Comparison of ENCODE assay signal across 8 mouse cellular contexts in the genomic region with DNA sequence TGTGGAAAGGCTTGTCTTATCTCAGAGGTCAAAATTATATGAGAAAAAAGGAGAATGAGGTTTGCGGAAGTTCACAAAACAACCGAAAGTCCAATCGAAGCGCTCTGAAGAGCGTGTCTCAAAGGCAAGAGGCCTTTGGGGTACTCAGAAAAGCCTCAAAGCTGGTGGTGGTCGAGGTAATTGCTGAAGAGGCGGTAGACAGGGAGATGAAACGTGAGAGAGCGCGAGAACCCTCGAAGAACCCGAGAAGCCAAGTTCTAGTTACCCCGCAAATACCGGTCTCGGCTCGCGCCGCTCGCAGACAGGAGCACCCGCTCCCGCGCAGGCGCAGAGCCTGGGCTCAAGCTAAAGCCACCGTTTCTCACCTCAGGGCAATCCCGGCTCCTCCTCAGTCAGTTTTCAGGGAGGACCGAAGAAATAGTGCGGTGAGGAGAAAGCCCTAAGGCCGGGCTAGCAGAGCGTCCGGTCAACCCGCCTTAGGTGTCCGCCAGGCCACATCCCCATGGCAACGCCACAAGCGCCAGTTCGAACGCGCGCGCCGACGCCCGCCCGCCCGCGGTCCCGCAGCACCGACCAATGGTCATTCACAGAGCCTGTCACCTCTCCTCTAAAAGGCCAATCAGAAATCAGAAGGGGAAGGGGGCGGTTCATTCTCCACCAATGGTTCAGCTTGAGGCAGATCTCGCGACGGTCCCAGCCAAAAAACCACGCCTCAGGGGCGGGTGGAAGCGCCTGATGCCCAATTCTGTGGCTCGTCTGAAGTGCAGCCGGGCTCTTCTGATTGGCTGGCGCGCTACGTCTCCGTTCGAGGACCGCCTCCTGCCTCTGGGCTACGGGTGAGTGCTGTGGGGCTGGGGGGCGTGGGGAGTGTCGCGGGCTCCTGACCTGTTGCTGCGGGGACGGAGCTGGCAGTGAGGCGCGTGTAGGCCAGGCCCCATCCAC. TPM values are rescaled to one million over a fixed set of nuclear protein-coding genes. Genes with fewer than 3 reads are reported as not detected.
DNase-seq lines count a peak whose midpoint lies in the region; ATAC-seq and TF ChIP-seq lines count a peak whose summit lies in the region.

A gene (minus strand): TSS at position 543 of the 942 bp plus-strand sequence.
A gene (plus strand): TSS at position 807 of the 942 bp plus-strand sequence.

- H3K4me2 ChIP-seq in embryonic facial prominence, embryonic 15.5 days (replicated peaks): peak within 1 kb of the TSS; percentile 49
- peak within 1 kb of the TSS; percentile 63 for H3K4me2 ChIP-seq in limb, embryonic 14.5 days (replicated peaks; ENCODE audit: low read depth, low read length, severe bottlenecking)
- H3K4me2 ChIP-seq in midbrain, postnatal 0 days (ENCODE audit: low read depth, low read length, poor library complexity, severe bottlenecking): peak within 1 kb of the TSS; percentile 74

- peak within 1 kb of the TSS; percentile 78 for H3K4me3 ChIP-seq in bone marrow, adult 2 months (replicated peaks; ENCODE audit: control insufficient read depth, low read depth, low read length)
- H3K4me3 ChIP-seq in embryonic facial prominence, embryonic 15.5 days (replicated peaks): peak within 1 kb of the TSS; percentile 64
- peak within 1 kb of the TSS; percentile 57 for H3K4me3 ChIP-seq in limb, embryonic 14.5 days (replicated peaks; ENCODE audit: low read length)
- H3K4me3 ChIP-seq in midbrain, postnatal 0 days (ENCODE audit: low read depth, low read length): peak within 1 kb of the TSS; percentile 66

- peak; percentile 48; the same call in 1 of the 2 replicates for TF ChIP-seq POLR2A in bone marrow, adult 2 months (IDR thresholded peaks at IDR 0.05; ENCODE audit: borderline replicate concordance, control insufficient read depth, low read depth, low read length)
- 0 out of 2 replicates have a peak, but pooled peaks have one; percentile 88 for TF ChIP-seq POLR2A in limb, embryonic 14.5 days (IDR thresholded peaks at IDR 0.05; ENCODE audit: borderline replicate concordance, extremely low read depth, insufficient read depth, insufficient read length)

- H3K27me3 ChIP-seq in embryonic facial prominence, embryonic 15.5 days: no peaks in the 10 kb centered on the region
- no peaks in the 10 kb centered on the region for H3K27me3 ChIP-seq in limb, embryonic 14.5 days (ENCODE audit: control insufficient read depth, insufficient read depth, low read length)
- no peaks in the 10 kb centered on the region for H3K27me3 ChIP-seq in midbrain, postnatal 0 days (ENCODE audit: insufficient read depth, low read length)

- ATAC-seq in embryonic facial prominence, embryonic 15.5 days (ENCODE audit: insufficient number of reproducible peaks, low FRiP score, low TSS enrichment, low read depth): peak; percentile 99
- peak; percentile 98 for ATAC-seq in limb, embryonic 14.5 days (ENCODE audit: low FRiP score, low read depth)
- ATAC-seq in midbrain, postnatal 0 days (ENCODE audit: low FRiP score): peak; percentile 97

- H3K4me1 ChIP-seq in bone marrow, adult 2 months (ENCODE audit: control insufficient read depth, insufficient read depth, low read length): peaks cover 2% of the 10 kb centered on the region; the same call in 1 of the 2 replicates
- peaks cover 21% of the 10 kb centered on the region for H3K4me1 ChIP-seq in embryonic facial prominence, embryonic 15.5 days
- peaks cover 8% of the 10 kb centered on the region; the same call in 1 of the 2 replicates for H3K4me1 ChIP-seq in limb, embryonic 14.5 days (ENCODE audit: control insufficient read depth, insufficient read depth, low read length)
- H3K4me1 ChIP-seq in midbrain, postnatal 0 days (ENCODE audit: insufficient read depth, low read length): no peaks in the 10 kb centered on the region; the same call in 1 of the 2 replicates

- under 1% methylated on average over 70 of the region's 70 CpGs for WGBS in bone marrow, adult 2 months
- WGBS in embryonic facial prominence, embryonic 15.5 days: under 1% methylated on average over 70 of the region's 70 CpGs
- WGBS in limb, embryonic 14.5 days: under 1% methylated on average over 61 of the region's 70 CpGs
- under 1% methylated on average over 67 of the region's 70 CpGs for WGBS in midbrain, postnatal 0 days

- peak within 1 kb of the TSS; percentile 71 for H3K9ac ChIP-seq in embryonic facial prominence, embryonic 15.5 days
- peak within 1 kb of the TSS; percentile 55 for H3K9ac ChIP-seq in limb, embryonic 14.5 days (ENCODE audit: low read depth, low read length, severe bottlenecking)
- H3K9ac ChIP-seq in midbrain, postnatal 0 days (replicated peaks; ENCODE audit: low read length, poor library complexity, severe bottlenecking): peak within 1 kb of the TSS; percentile 74

- DNase-seq in 416B (ENCODE audit: low read depth): peak; percentile 99
- peak; percentile 98 for DNase-seq in heart, adult 8-10 months (ENCODE audit: low spot score)
- DNase-seq in kidney, adult 9 months: peak; percentile 100
- peak; percentile 100 for DNase-seq in limb, embryonic 14.5 days (ENCODE audit: low spot score)
- DNase-seq in midbrain, postnatal 0 days (ENCODE audit: low spot score): peak; percentile 100
- DNase-seq in spleen, postnatal 14 days (ENCODE audit: low spot score in 2 of 2): peak; percentile 91 to 94

- no peaks in the 10 kb centered on the region for H3K9me3 ChIP-seq in embryonic facial prominence, embryonic 15.5 days (replicated peaks)
- H3K9me3 ChIP-seq in limb, embryonic 14.5 days (ENCODE audit: control insufficient read depth, low read length): no peaks in the 10 kb centered on the region
- H3K9me3 ChIP-seq in midbrain, postnatal 0 days (ENCODE audit: low read length): no peaks in the 10 kb centered on the region

- H3K27ac ChIP-seq in bone marrow, adult 2 months (ENCODE audit: control insufficient read depth, insufficient read depth, low read depth, low read length, poor library complexity): peak within 1 kb of the TSS; percentile 46
- peak within 1 kb of the TSS; percentile 68 for H3K27ac ChIP-seq in embryonic facial prominence, embryonic 15.5 days (replicated peaks)
- H3K27ac ChIP-seq in limb, embryonic 14.5 days (replicated peaks; ENCODE audit: low read depth, low read length): peak within 1 kb of the TSS; percentile 3; the same call in 1 of the 2 replicates
- H3K27ac ChIP-seq in midbrain, postnatal 0 days (ENCODE audit: low read depth, low read length): peak within 1 kb of the TSS; percentile 71

- no peak for TF ChIP-seq CTCF in bone marrow, adult 2 months (IDR thresholded peaks at IDR 0.05; ENCODE audit: control insufficient read depth, insufficient read depth, low read length)
- no peak; the same call in none of the 2 replicates for TF ChIP-seq CTCF in midbrain, postnatal 0 days (IDR thresholded peaks at IDR 0.05)

- H3K36me3 ChIP-seq in embryonic facial prominence, embryonic 15.5 days: no peaks in the 10 kb centered on the region
- no peaks in the 10 kb centered on the region for H3K36me3 ChIP-seq in limb, embryonic 14.5 days (ENCODE audit: control insufficient read depth, insufficient read depth, low read length)
- no peaks in the 10 kb centered on the region for H3K36me3 ChIP-seq in midbrain, postnatal 0 days (ENCODE audit: insufficient read depth, low read length)

RNA-seq across cellular contexts. Expression of the first gene that starts in this region (rescaled TPM):
- 11.5 and 17.6 TPM in 2 replicates for polyA plus RNA-seq in bone marrow, adult 2 months (2011; ENCODE audit: insufficient read depth, insufficient read length, low replicate concordance, missing spikeins)
- 7.3 and 8.9 TPM in 2 replicates for polyA plus RNA-seq in embryonic facial prominence, embryonic 15.5 days (2015; fragmentation: Nextera tagmentation; extraction: Ambion mirVana)
- under 1 TPM; 0.22 to 0.63 (median 0.43) TPM for total RNA-seq in heart, adult 8-10 months (2022)
- 7.0 and 7.2 TPM in 2 replicates for polyA plus RNA-seq in limb, embryonic 14.5 days (2012; rRNA removed)
- polyA plus RNA-seq in limb, embryonic 14.5 days (2014; fragmentation: Nextera tagmentation; extraction: Ambion mirVana): 4.3 and 4.6 TPM in 2 replicates
- 2.7 and 4.9 TPM in 2 replicates for total RNA-seq in midbrain, postnatal 0 days (2014; rRNA removed)
- polyA plus RNA-seq in midbrain, postnatal 0 days (2015; fragmentation: Nextera tagmentation; extraction: Ambion mirVana): 1.4 TPM in 2 replicates

RNA-seq across cellular contexts. Expression of the second gene that starts in this region (rescaled TPM):
- 3.0 and 3.9 TPM in 2 replicates for polyA plus RNA-seq in bone marrow, adult 2 months (2011; ENCODE audit: insufficient read depth, insufficient read length, low replicate concordance, missing spikeins)
- 47.0 and 47.1 TPM in 2 replicates for polyA plus RNA-seq in embryonic facial prominence, embryonic 15.5 days (2015; fragmentation: Nextera tagmentation; extraction: Ambion mirVana)
- total RNA-seq in heart, adult 8-10 months (2022): 10 to 100 TPM; 32.9 to 48.6 (median 39.2) TPM
- 19.1 and 32.6 TPM in 2 replicates for polyA plus RNA-seq in limb, embryonic 14.5 days (2012; rRNA removed)
- polyA plus RNA-seq in limb, embryonic 14.5 days (2014; fragmentation: Nextera tagmentation; extraction: Ambion mirVana): 47.7 and 52.8 TPM in 2 replicates
- total RNA-seq in midbrain, postnatal 0 days (2014; rRNA removed): 28.3 and 41.0 TPM in 2 replicates
- polyA plus RNA-seq in midbrain, postnatal 0 days (2015; fragmentation: Nextera tagmentation; extraction: Ambion mirVana): 70.7 and 79.9 TPM in 2 replicates

Comparison
In these comparisons a context has a peak if more than half of its experiments do, and no peak if none do; other contexts are left out.
1. Peak in every context shown above with its lines: DNase-seq, ATAC-seq, H3K4me3 ChIP-seq and H3K27ac ChIP-seq.
2. H3K27ac ChIP-seq: peak in every context shown above with its lines; median percentile 71 in midbrain, postnatal 0 days; 68 in embryonic facial prominence, embryonic 15.5 days; 46 in bone marrow, adult 2 months; 3 in limb, embryonic 14.5 days.